Mouse (Mus musculus) CH12.LX (cell line): ENCODE results near the gene Csk. TPM values are rescaled to one million over a fixed set of nuclear protein-coding genes. Genes with fewer than 3 reads are reported as not detected.

Experiments
- DNase-seq: peaks from one replicate; pipeline ENCODE4 v3.0.0-alpha.2; 2013; ENCODE audit errors: extremely low read depth
- H3K27ac ChIP-seq: 2 replicates; pipeline ENCODE4 v1.5.1; 2012; ENCODE audit warnings: low read depth, mild to moderate bottlenecking, control low read depth, moderate library complexity; ENCODE audit not compliant: insufficient read depth
- H3K27me3 ChIP-seq: replicated peaks from 2 replicates; pipeline ENCODE3; 2012; ENCODE audit warnings: inconsistent platforms
- H3K36me3 ChIP-seq, 2 experiments: replicated peaks in 1 of 2; 2 replicates each; pipeline versions ENCODE3 to v1.6.1; 2012; ENCODE audit warnings: inconsistent platforms in 1 of 2, low read length in 1 of 2, mild to moderate bottlenecking in 1 of 2, mixed read lengths in 1 of 2, moderate library complexity in 1 of 2; ENCODE audit not compliant: control insufficient read depth in 1 of 2, insufficient read depth in 1 of 2
- H3K4me1 ChIP-seq, 2 experiments: 2 replicates each; pipeline ENCODE4 v1.6.1; 2012; ENCODE audit warnings: inconsistent platforms in 1 of 2, moderate library complexity in 1 of 2; ENCODE audit not compliant: insufficient read depth in 2 of 2, control insufficient read depth in 1 of 2
- H3K4me2 ChIP-seq: 2 replicates; pipeline ENCODE4 v1.6.1; 2012; ENCODE audit warnings: low read depth, mild to moderate bottlenecking, control low read depth; ENCODE audit not compliant: poor library complexity, insufficient read depth, severe bottlenecking
- H3K4me3 ChIP-seq, 3 experiments: fragments of 150-350 bp in 1 of 3; sonication (generic) in 1 of 3; replicated peaks in 1 of 3; 2 replicates each; pipeline versions ENCODE3 to v1.5.1; 2011 to 2012; ENCODE audit warnings: low read depth in 2 of 3, low read length in 2 of 3, mild to moderate bottlenecking in 2 of 3, moderate library complexity in 2 of 3, control low read depth in 1 of 3, improper control_type of control experiment in 1 of 3, inconsistent platforms in 1 of 3, mixed read lengths in 1 of 3; ENCODE audit not compliant: poor library complexity in 1 of 3
- H3K79me2 ChIP-seq: replicated peaks from 2 replicates; pipeline ENCODE4 v1.6.1; 2012; ENCODE audit warnings: mild to moderate bottlenecking, moderate library complexity; ENCODE audit not compliant: control insufficient read depth, poor library complexity, insufficient read depth, severe bottlenecking; ENCODE audit errors: extremely low read depth
- H3K9ac ChIP-seq: 2 replicates; pipeline ENCODE4 v1.6.1; 2012; ENCODE audit warnings: low read depth, mild to moderate bottlenecking, control low read depth, moderate library complexity; ENCODE audit not compliant: insufficient read depth
- H3K9me3 ChIP-seq: replicated peaks from 2 replicates; pipeline ENCODE3; 2012; ENCODE audit warnings: low read length, inconsistent platforms, mixed read lengths
- BHLHE40 ChIP-seq: IDR thresholded peaks from 2 replicates; pipeline ENCODE4 v1.6.1; 2011; ENCODE audit warnings: mild to moderate bottlenecking, low read depth, low read length, improper control_type of control experiment
- GABPA ChIP-seq: IDR thresholded peaks from 2 replicates; pipeline ENCODE4 v1.6.1; 2012; ENCODE audit warnings: low read depth, low read length, improper control_type of control experiment, inconsistent platforms; ENCODE audit not compliant: insufficient replicate concordance
- HCFC1 ChIP-seq: IDR thresholded peaks from 2 replicates; pipeline ENCODE4 v1.6.1; 2012; ENCODE audit warnings: low read depth, mild to moderate bottlenecking, inconsistent platforms, low read length, improper control_type of control experiment
- JUND ChIP-seq: conservative IDR thresholded peaks from 2 replicates; pipeline ENCODE4 v1.6.1; 2011; ENCODE audit warnings: low read depth, low read length, improper control_type of control experiment
- MAFK ChIP-seq: IDR thresholded peaks from 2 replicates; pipeline ENCODE4 v1.6.1; 2011; ENCODE audit warnings: low read length, improper control_type of control experiment; ENCODE audit not compliant: insufficient replicate concordance
- MAX ChIP-seq: IDR thresholded peaks from 2 replicates; pipeline ENCODE4 v1.6.1; 2011; ENCODE audit warnings: low read length, improper control_type of control experiment
- MAZ ChIP-seq: IDR thresholded peaks from 2 replicates; pipeline ENCODE4 v1.6.1; 2012; ENCODE audit warnings: low read depth, mild to moderate bottlenecking, inconsistent platforms, low read length, improper control_type of control experiment, moderate library complexity
- MEF2A ChIP-seq: IDR thresholded peaks from 2 replicates; pipeline ENCODE4 v1.6.1; 2014; ENCODE audit warnings: low read depth, mild to moderate bottlenecking, inconsistent platforms, low read length, improper control_type of control experiment, borderline replicate concordance
- MXI1 ChIP-seq: IDR thresholded peaks from 2 replicates; pipeline ENCODE4 v1.6.1; 2011; ENCODE audit warnings: mild to moderate bottlenecking, low read depth, low read length, improper control_type of control experiment
- MYC ChIP-seq: IDR thresholded peaks from 2 replicates; pipeline ENCODE4 v1.6.1; 2011; ENCODE audit warnings: low read depth, mild to moderate bottlenecking, improper control_type of control experiment, low read length
- POLR2A ChIP-seq: IDR thresholded peaks from 2 replicates; pipeline ENCODE4 v1.6.1; 2011; ENCODE audit warnings: low read depth, mild to moderate bottlenecking, improper control_type of control experiment, low read length
- POLR2AphosphoS2 ChIP-seq: IDR thresholded peaks from 2 replicates; pipeline ENCODE4 v1.6.1; 2011; ENCODE audit warnings: low read depth, low read length, improper control_type of control experiment
- SIN3A ChIP-seq: IDR thresholded peaks from 2 replicates; pipeline ENCODE4 v1.6.1; 2012; ENCODE audit warnings: low read length, improper control_type of control experiment, inconsistent platforms
- TBP ChIP-seq: conservative IDR thresholded peaks from 2 replicates; pipeline ENCODE4 v1.6.1; 2011; ENCODE audit warnings: low read depth, low read length, improper control_type of control experiment
- TCF12 ChIP-seq: IDR thresholded peaks from 2 replicates; pipeline ENCODE4 v1.6.1; 2014; ENCODE audit warnings: low read depth, mild to moderate bottlenecking, inconsistent platforms, low read length, improper control_type of control experiment
- UBTF ChIP-seq: IDR thresholded peaks from 2 replicates; pipeline ENCODE4 v1.6.1; 2012; ENCODE audit warnings: low read depth, mild to moderate bottlenecking, inconsistent platforms, low read length, improper control_type of control experiment, moderate library complexity
- USF2 ChIP-seq: conservative IDR thresholded peaks from 2 replicates; pipeline ENCODE4 v1.6.1; 2011; ENCODE audit warnings: low read depth, low read length, improper control_type of control experiment
- ZC3H11A ChIP-seq: IDR thresholded peaks from 2 replicates; pipeline ENCODE4 v1.6.1; 2012; ENCODE audit warnings: low read depth, mild to moderate bottlenecking, inconsistent platforms, low read length, improper control_type of control experiment
- ZNF384 ChIP-seq: IDR thresholded peaks from 2 replicates; pipeline ENCODE4 v1.6.1; 2012; ENCODE audit warnings: low read depth, low read length, improper control_type of control experiment, inconsistent platforms
- dilution Hi-C: fragments of 300-500 bp; cut with MboI; formaldehyde crosslinking; loops from 2 replicates; pipeline ENCODE4 v1.14.3; 2020; ENCODE audit warnings: low sequenced_read_pairs; ENCODE audit not compliant: extremely low pct_unique_long_range_greater_than_20kb, extremely low pct_ligation_motif_present
- in situ Hi-C: fragments of 300-500 bp; cut with MboI; formaldehyde crosslinking; loops from 3 replicates; pipeline ENCODE4 v1.14.3; 2019; ENCODE audit warnings: low sequenced_read_pairs, low pct_ligation_motif_present, low pct_unique_long_range_greater_than_20kb, mixed read lengths
- polyA plus RNA-seq: library from polyadenylated mRNA; unstranded; fragments of >175 nt; gene quantifications from 2 replicates; pipeline ENCODE4 v1.2.1, GENCODE M21; 2012; ENCODE audit warnings: low read depth; ENCODE audit not compliant: insufficient read length
- total RNA-seq, 2 experiments: library from RNA; depleted of rRNA; stranded (reverse); fragments of 300-350 nt in 1 of 2; fragments of >200 nt in 1 of 2; gene quantifications; 2 replicates each; pipeline ENCODE4 v1.2.3; 2012 to 2014

The Csk gene
- total and polyA plus RNA-seq, 3 experiments: 111 to 153 (median 111) TPM

GRCm38 (mm10) chr9:57643169-57643855 is 10.1 kb downstream of the Csk start:
- peak overlapping the region; percentile 86 to 95 (median 90) for H3K4me3 ChIP-seq
- no peaks in the 10 kb centered on the region for H3K9me3 ChIP-seq
- peaks cover 26 to 68% of the 10 kb centered on the region in 2 experiments for H3K4me1 ChIP-seq
- TF ChIP-seq TCF12 (peak; percentile 47; the same call in 1 of the 2 replicates), POLR2AphosphoS2 (no peak), UBTF (no peak), HCFC1 (no peak), MAZ (no peak), JUND (no peak), MAX (peak; percentile 71; the same call in 1 of the 2 replicates), USF2 (no peak), MAFK (no peak), ZC3H11A (no peak), TBP (0 out of 2 replicates have a peak, but pooled peaks have one; percentile 33), MXI1 (peak; percentile 65; the same call in 1 of the 2 replicates), BHLHE40 (peak; percentile 24; the same call in 1 of the 2 replicates), SIN3A (peak; percentile 52; the same call in 1 of the 2 replicates), MEF2A (0 out of 2 replicates have a peak, but pooled peaks have one; percentile 46), POLR2A (peak; percentile 35), ZNF384 (no peak), MYC (peak; percentile 80), GABPA (no peak)
- H3K79me2 ChIP-seq: peaks cover 62% of the 10 kb centered on the region
- dilution Hi-C loops (no loop called here), in situ Hi-C loops (no loop called here)
- H3K4me2 ChIP-seq: peak overlapping the region; percentile 79
- peak overlapping the region; percentile 92 for H3K9ac ChIP-seq
- peak overlapping the region; percentile 77 for H3K27ac ChIP-seq
- no peaks in the 10 kb centered on the region for H3K27me3 ChIP-seq
- DNase-seq: peak; percentile 82
- peaks cover 3 to 14% of the 10 kb centered on the region in 2 experiments for H3K36me3 ChIP-seq
